Mouse (Mus musculus): ENCODE data around the gene Gm11032. TPM values are rescaled to one million over a fixed set of nuclear protein-coding genes. Genes with fewer than 3 reads are reported as not detected.
"Not testable (repeated sequence)": the region's sequence is repeated elsewhere in the genome, so short reads cannot be mapped to it uniquely, and the experiment has no call there.

The Gm11032 gene
- polyA plus RNA-seq (2011; ENCODE audit: insufficient read depth, insufficient read length, low read depth, missing spikeins) = not detected in 2 replicates

DNA sequence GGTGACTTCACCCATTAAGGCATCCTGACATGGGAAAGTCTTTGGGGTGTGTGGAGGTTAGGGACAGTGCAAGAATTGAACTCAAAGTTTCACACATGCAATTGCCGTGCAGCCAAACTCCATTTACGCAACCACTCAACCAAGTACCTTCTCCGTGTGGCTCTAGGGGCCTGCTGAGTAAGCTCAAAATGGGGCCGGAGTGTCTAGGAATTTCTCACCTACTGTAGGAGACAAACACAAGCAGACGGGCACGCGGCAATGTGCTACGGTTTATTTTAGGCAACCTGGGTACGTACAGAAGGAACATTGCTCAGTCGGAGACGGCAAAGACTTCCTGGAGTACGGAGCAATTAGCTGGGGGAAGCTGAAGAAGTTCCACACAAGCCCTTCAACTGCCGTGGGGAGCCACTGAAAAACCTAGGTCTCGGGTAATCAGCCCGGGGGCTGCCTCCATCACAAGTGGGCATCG lies at the start of gene Gm11032:
TSS of gene Gm11032 (plus strand) at position 51 of the 469 bp plus-strand sequence.
- no peak within 1 kb of the TSS for H3K4me3 ChIP-seq (ENCODE audit: low read depth, low read length)
- H3K9me3 ChIP-seq (replicated peaks; ENCODE audit: control insufficient read depth, insufficient read depth, low read length, poor library complexity, severe bottlenecking) = no peaks in the 10 kb centered on the region
- H3K27ac ChIP-seq (ENCODE audit: insufficient read depth, low read length) = no peak within 1 kb of the TSS
- TF ChIP-seq POLR2A (IDR thresholded peaks at IDR 0.05; ENCODE audit: insufficient read depth, low read length) (no peak), CTCF (IDR thresholded peaks at IDR 0.05; ENCODE audit: low read depth, low read length) (no peak), EP300 (IDR thresholded peaks at IDR 0.05; ENCODE audit: insufficient read depth, low read depth, low read length) (no peak)
- no peak within 1 kb of the TSS for H3K9ac ChIP-seq (ENCODE audit: low read depth, poor library complexity, severe bottlenecking)
- H3K36me3 ChIP-seq (ENCODE audit: control insufficient read depth, insufficient read depth, low read length, poor library complexity, severe bottlenecking) = no peaks in the 10 kb centered on the region
- no peaks in the 10 kb centered on the region for H3K27me3 ChIP-seq (ENCODE audit: control insufficient read depth, insufficient read depth, low read length, poor library complexity, severe bottlenecking)
- no peaks in the 10 kb centered on the region for H3K4me1 ChIP-seq (ENCODE audit: control insufficient read depth, insufficient read depth, low read length)

DNA sequence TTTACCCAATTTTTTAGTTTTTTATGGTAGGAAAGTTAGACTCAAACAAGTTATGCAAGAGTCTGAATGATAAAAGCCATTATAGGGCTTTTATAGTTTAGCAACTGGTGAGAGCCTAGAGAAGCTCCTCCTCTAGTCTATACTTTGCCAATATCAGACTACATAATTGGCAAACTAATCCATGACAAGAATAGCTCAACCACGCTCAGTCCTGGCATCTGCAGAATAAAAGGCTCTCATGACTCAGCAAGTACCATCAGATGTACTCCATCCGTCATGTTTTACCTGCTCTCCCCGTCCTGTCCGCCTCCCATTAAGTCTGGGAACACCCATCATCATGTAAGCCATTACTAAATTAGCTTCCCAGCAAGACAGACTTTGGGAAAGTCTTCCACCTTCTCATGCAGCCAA lies 48.4 kb upstream of the Gm11032 start:
- Histone ChIP-seq H3K4me1 (ENCODE audit: control insufficient read depth, insufficient read depth, low read length) (no peaks in the 10 kb centered on the region), H3K9ac (ENCODE audit: low read depth, poor library complexity, severe bottlenecking) (no peak overlapping the region), H3K27ac (ENCODE audit: insufficient read depth, low read length) (no peak overlapping the region), H3K27me3 (ENCODE audit: control insufficient read depth, insufficient read depth, low read length, poor library complexity, severe bottlenecking) (no peaks in the 10 kb centered on the region), H3K36me3 (ENCODE audit: control insufficient read depth, insufficient read depth, low read length, poor library complexity, severe bottlenecking) (no peaks in the 10 kb centered on the region; the same call in 1 of the 2 replicates), H3K9me3 (replicated peaks; ENCODE audit: control insufficient read depth, insufficient read depth, low read length, poor library complexity, severe bottlenecking) (no peaks in the 10 kb centered on the region), H3K4me3 (ENCODE audit: low read depth, low read length) (no peak overlapping the region)
- no peak for TF ChIP-seq POLR2A (IDR thresholded peaks at IDR 0.05; ENCODE audit: insufficient read depth, low read length)
- no peak for TF ChIP-seq CTCF (IDR thresholded peaks at IDR 0.05; ENCODE audit: low read depth, low read length)
- no peak for TF ChIP-seq EP300 (IDR thresholded peaks at IDR 0.05; ENCODE audit: insufficient read depth, low read depth, low read length)

DNA sequence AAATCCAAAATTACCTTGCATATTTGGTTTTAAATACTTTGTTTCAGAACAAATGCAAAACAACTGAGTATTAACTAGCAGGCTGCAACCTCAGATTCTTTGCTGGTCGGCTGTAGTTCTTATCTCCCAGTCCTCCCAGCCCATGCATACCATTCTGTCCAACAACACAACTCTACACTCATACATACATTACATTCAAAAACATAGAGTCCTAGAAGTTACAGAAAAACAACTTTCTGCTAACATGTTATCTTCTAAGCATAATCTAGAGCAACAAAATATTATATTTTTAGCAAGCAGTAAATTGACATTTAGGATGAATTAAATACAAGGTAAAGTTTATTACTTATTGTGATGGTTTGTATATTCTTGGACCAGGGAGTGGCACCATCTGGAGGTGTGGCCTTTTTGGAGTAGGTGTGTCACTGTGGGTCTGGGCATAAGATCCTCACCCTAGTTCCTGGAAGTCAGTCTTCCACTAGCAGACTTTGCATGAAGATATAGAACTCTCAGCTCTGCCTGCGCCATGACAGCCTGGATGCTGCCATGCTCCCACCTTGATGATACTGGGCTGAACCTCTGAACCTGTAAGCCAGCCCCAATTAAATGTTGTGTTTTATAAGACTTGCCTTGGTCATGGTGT lies 43.7 kb upstream of the Gm11032 start:
- not testable (repeated sequence) for H3K27me3 ChIP-seq (ENCODE audit: control insufficient read depth, insufficient read depth, low read length, poor library complexity, severe bottlenecking); H3K36me3 ChIP-seq (ENCODE audit: control insufficient read depth, insufficient read depth, low read length, poor library complexity, severe bottlenecking); H3K4me3 ChIP-seq (ENCODE audit: low read depth, low read length)

DNA sequence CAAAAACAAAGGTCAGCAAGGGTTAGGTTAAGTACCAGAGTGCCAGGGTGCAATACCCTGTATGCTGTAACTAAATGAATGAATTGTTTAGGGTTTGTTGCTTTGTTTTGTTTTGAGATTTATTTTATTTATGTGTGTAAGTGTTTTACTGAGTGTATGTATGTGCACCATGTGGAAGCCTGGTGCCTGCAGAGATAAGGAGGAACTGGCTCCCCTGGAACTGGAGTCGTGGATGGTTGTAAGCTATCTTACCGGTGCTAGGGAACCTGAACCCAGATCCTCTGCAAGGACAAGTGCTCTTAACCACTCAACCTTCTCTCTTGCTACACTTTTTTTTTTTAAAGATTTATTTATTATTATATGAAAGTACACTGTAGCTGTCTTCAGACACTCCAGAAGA lies 42.8 kb upstream of the Gm11032 start:
- TF ChIP-seq POLR2A (IDR thresholded peaks at IDR 0.05; ENCODE audit: insufficient read depth, low read length) (no peak), CTCF (IDR thresholded peaks at IDR 0.05; ENCODE audit: low read depth, low read length) (no peak), EP300 (IDR thresholded peaks at IDR 0.05; ENCODE audit: insufficient read depth, low read depth, low read length) (no peak)

More for the DNA sequence above, 43.7 kb upstream of the Gm11032 start:
- H3K4me1 ChIP-seq (ENCODE audit: control insufficient read depth, insufficient read depth, low read length); H3K27ac ChIP-seq (ENCODE audit: insufficient read depth, low read length); H3K9me3 ChIP-seq (replicated peaks; ENCODE audit: control insufficient read depth, insufficient read depth, low read length, poor library complexity, severe bottlenecking); H3K9ac ChIP-seq (ENCODE audit: low read depth, poor library complexity, severe bottlenecking): not testable (repeated sequence)

DNA sequence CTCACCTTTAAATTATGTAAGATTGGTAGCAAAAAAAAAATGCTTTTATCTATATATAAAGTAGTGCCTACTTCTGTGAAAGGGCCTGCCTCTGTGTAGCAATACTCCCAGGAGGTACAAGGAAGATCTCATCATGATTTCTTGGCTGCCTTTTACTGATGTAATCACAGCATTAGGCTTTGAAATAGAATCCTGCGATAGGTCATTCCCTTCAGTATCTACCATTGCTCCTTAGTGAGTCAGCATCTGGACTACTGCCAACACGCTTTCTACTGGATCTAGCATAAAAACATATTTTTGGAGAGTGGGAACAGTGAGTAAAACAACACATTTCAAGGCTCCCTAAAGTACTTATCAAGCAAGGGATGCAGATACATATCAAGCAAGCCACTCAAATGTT lies 41.2 kb upstream of the Gm11032 start:
- Histone ChIP-seq H3K9ac (ENCODE audit: low read depth, poor library complexity, severe bottlenecking) (no peak overlapping the region), H3K4me1 (ENCODE audit: control insufficient read depth, insufficient read depth, low read length) (no peaks in the 10 kb centered on the region), H3K27ac (ENCODE audit: insufficient read depth, low read length) (no peak overlapping the region), H3K9me3 (replicated peaks; ENCODE audit: control insufficient read depth, insufficient read depth, low read length, poor library complexity, severe bottlenecking) (no peaks in the 10 kb centered on the region), H3K36me3 (ENCODE audit: control insufficient read depth, insufficient read depth, low read length, poor library complexity, severe bottlenecking) (no peaks in the 10 kb centered on the region), H3K27me3 (ENCODE audit: control insufficient read depth, insufficient read depth, low read length, poor library complexity, severe bottlenecking) (no peaks in the 10 kb centered on the region), H3K4me3 (ENCODE audit: low read depth, low read length) (no peak overlapping the region)
- TF ChIP-seq POLR2A (IDR thresholded peaks at IDR 0.05; ENCODE audit: insufficient read depth, low read length) (no peak), CTCF (IDR thresholded peaks at IDR 0.05; ENCODE audit: low read depth, low read length) (no peak), EP300 (IDR thresholded peaks at IDR 0.05; ENCODE audit: insufficient read depth, low read depth, low read length) (no peak)

More for the DNA sequence above, 42.8 kb upstream of the Gm11032 start:
- Histone ChIP-seq H3K4me1 (ENCODE audit: control insufficient read depth, insufficient read depth, low read length) (no peaks in the 10 kb centered on the region), H3K9ac (ENCODE audit: low read depth, poor library complexity, severe bottlenecking) (no peak overlapping the region), H3K36me3 (ENCODE audit: control insufficient read depth, insufficient read depth, low read length, poor library complexity, severe bottlenecking) (no peaks in the 10 kb centered on the region), H3K27me3 (ENCODE audit: control insufficient read depth, insufficient read depth, low read length, poor library complexity, severe bottlenecking) (no peaks in the 10 kb centered on the region), H3K27ac (ENCODE audit: insufficient read depth, low read length) (no peak overlapping the region), H3K4me3 (ENCODE audit: low read depth, low read length) (no peak overlapping the region), H3K9me3 (replicated peaks; ENCODE audit: control insufficient read depth, insufficient read depth, low read length, poor library complexity, severe bottlenecking) (no peaks in the 10 kb centered on the region)

DNA sequence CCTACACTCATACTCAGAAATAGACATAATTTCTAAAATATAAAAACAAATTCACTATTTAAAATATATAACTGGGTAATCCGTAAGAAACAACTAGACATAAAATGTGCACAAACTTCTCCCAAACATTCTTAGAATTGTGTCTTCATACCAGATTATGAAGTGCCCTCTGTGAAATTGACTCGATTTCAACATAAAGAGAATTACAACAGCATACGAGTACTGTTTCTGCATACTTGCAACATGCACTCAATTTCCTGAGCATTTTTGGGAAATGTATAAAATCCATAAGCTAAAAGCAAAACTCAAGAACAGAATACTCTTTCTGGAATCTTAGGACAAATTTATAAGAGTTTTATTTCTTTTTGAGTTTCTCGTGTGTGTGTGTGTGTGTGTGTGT lies 28.1 kb upstream of the Gm11032 start:
- TF ChIP-seq CTCF (IDR thresholded peaks at IDR 0.05; ENCODE audit: low read depth, low read length) (no peak), EP300 (IDR thresholded peaks at IDR 0.05; ENCODE audit: insufficient read depth, low read depth, low read length) (no peak), POLR2A (IDR thresholded peaks at IDR 0.05; ENCODE audit: insufficient read depth, low read length) (no peak)
- H3K4me3 ChIP-seq (ENCODE audit: low read depth, low read length) = no peak overlapping the region

More for the DNA sequence above, 28.1 kb upstream of the Gm11032 start:
- no peaks in the 10 kb centered on the region for H3K4me1 ChIP-seq (ENCODE audit: control insufficient read depth, insufficient read depth, low read length)
- no peak overlapping the region for H3K27ac ChIP-seq (ENCODE audit: insufficient read depth, low read length)
- H3K36me3 ChIP-seq (ENCODE audit: control insufficient read depth, insufficient read depth, low read length, poor library complexity, severe bottlenecking) = no peaks in the 10 kb centered on the region
- H3K9me3 ChIP-seq (replicated peaks; ENCODE audit: control insufficient read depth, insufficient read depth, low read length, poor library complexity, severe bottlenecking) = no peaks in the 10 kb centered on the region
- H3K9ac ChIP-seq (ENCODE audit: low read depth, poor library complexity, severe bottlenecking) = no peak overlapping the region
- H3K27me3 ChIP-seq (ENCODE audit: control insufficient read depth, insufficient read depth, low read length, poor library complexity, severe bottlenecking) = no peaks in the 10 kb centered on the region
